Mouse (Mus musculus) frontal cortex, postnatal 25 days (tissue): ENCODE data around the gene Olfr774.
"Not testable (repeated sequence)": the region's sequence is repeated elsewhere in the genome, so short reads cannot be mapped to it uniquely, and the experiment has no call there.

ENCODE experiments used
- DNase-seq, 2 experiments: peaks; one replicate each; pipeline ENCODE4 v3.0.0; 2022; ENCODE audit warnings: low spot score in 2 of 2

Olfr774 gene

DNA sequence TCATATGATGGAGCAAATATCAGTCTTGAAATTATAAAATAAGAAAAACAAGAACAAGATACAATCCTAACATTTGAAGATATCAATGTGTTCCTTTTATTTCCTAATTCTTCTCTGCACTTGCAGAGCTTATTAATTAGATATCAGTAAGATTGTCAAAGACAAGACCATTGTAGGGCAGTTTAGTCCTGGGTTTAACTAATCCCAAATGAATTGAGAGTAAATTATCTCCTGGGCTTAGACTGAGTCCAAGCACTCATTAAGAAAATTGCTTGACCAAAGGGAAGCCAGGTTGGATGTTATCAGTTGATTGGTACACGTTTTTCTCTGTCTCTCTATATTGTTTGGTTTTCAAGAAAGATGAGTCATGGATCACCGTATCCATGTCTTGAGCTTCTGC lies at the start of gene Olfr774:
Gene Olfr774, plus strand, starts transcription at position 301 of the 400 bp plus-strand sequence.
- no peak for DNase-seq

DNA sequence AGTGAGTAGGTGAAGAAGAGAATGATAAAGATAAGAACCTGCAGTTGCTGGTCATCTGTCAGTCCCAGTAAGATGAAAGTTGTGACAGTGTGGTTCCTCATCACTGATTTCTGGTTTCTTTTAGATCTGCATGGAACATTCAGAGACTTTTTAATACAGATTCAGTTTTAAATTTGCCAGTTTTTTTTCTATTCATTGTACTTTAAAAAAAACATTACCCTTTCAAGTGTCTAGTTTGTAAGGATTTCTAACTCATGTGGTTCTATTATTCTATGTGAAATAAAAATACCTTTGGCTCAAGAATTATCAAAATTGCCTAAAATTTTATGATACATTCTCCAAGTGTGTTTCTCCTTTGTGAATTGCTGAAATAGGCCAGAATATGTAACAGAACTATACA lies 48.7 kb upstream of the Olfr774 start, which contains the start of gene Olfr773:
Gene Olfr773, minus strand, starts transcription at position 101 of the 400 bp plus-strand sequence.
- not testable (repeated sequence) for DNase-seq

DNA sequence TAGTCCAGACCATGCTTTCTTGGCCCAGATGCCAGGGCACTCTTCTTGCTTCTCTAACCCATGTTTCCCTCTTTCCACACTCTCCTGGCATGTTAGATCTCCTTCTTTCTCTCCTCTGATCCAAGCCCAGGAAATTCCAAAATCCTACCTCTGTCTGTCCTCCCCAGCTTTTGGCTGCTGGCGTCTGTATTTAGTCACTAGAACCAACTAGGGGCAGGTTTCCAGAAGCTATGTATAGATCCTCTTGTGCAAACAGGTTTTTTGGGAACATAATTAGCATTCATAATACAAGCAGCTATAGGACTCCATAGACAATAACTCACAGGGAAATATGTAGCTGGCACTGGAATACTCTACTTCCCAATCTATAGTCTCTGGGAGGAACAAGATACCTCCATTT lies 5.3 kb upstream of the Olfr774 start:
- DNase-seq: no peak

DNA sequence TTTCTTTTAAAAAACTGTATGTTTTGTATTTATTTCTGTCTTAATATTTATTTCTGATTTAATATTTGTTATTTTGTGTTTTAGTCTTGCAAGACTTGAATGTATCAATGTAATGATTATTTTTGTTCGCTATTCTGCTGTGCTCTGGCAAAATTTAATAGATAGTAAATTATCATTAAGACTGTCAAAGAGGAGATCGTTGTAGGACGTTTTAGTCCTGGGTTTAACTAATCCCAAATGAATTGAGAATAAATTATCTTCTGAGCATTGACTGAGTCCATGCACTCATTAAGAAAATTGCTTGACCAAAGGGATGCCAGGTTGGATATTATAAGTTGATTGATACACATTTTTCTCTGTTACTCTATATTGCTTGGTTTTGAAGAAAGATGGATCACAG lies 12.1 kb downstream of the Olfr774 start, which contains the start of gene Olfr775:
Gene Olfr775, plus strand, starts transcription at position 301 of the 400 bp plus-strand sequence.
- no peak for DNase-seq

DNA sequence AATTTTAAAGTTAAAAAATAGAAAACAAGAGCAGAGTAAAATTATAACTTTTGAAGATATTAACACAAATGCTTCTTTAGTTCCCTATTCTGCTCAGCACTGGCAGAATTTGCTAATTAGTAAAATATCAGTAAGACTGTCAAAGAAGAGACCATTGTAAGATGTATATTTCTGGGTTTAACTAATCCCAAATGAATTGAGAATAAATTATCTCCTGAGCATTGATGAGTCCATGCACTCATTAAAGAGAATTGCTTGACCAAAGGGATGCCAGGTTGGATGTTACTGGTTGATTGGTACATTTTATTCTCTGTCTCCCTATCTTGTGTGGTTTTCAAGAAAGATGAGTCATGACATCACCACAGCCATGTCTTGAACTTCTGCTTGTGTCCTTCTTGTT lies 22.8 kb downstream of the Olfr774 start, which contains the start of gene Olfr776:
Gene Olfr776, plus strand, starts transcription at position 301 of the 400 bp plus-strand sequence.
- DNase-seq: no peak

DNA sequence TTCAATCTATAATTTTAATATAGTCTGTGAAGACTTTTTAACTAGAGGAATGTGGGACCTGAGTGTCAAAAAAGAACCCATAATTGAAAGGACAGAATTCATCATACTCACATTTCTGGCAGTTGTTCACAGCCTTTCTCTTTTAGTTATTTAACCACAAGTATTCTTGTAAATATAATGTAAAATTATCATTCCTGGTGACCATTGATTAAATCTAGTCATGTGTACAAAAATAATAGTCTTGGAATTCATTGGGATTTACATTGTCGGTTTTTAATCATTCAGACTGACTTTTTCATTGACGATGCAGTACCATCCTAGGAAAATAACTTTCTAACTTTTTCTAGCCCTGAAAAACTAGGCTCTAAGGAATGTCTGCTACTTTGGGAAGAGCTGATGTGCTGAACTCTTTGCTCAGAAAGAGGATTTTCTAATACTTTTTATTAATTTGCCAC lies 35.1 kb downstream of the Olfr774 start, which contains the start of gene Olfr777:
Gene Olfr777, minus strand, starts transcription at position 405 of the 455 bp plus-strand sequence.
- DNase-seq: no peak
